Mouse (Mus musculus) CH12.LX (cell line): ENCODE results near the gene Mxra8. TPM values are rescaled to one million over a fixed set of nuclear protein-coding genes. Genes with fewer than 3 reads are reported as not detected.

ENCODE experiments used
- DNase-seq: peaks from one replicate; pipeline ENCODE4 v3.0.0-alpha.2; 2013; ENCODE audit errors: extremely low read depth
- H3K27ac ChIP-seq: 2 replicates; pipeline ENCODE4 v1.5.1; 2012; ENCODE audit warnings: low read depth, mild to moderate bottlenecking, control low read depth, moderate library complexity; ENCODE audit not compliant: insufficient read depth
- H3K27me3 ChIP-seq: replicated peaks from 2 replicates; pipeline ENCODE3; 2012; ENCODE audit warnings: inconsistent platforms
- H3K36me3 ChIP-seq, 2 experiments: replicated peaks in 1 of 2; 2 replicates each; pipeline versions ENCODE3 to v1.6.1; 2012; ENCODE audit warnings: inconsistent platforms in 1 of 2, low read length in 1 of 2, mild to moderate bottlenecking in 1 of 2, mixed read lengths in 1 of 2, moderate library complexity in 1 of 2; ENCODE audit not compliant: control insufficient read depth in 1 of 2, insufficient read depth in 1 of 2
- H3K4me1 ChIP-seq, 2 experiments: 2 replicates each; pipeline ENCODE4 v1.6.1; 2012; ENCODE audit warnings: inconsistent platforms in 1 of 2, moderate library complexity in 1 of 2; ENCODE audit not compliant: insufficient read depth in 2 of 2, control insufficient read depth in 1 of 2
- H3K4me2 ChIP-seq: 2 replicates; pipeline ENCODE4 v1.6.1; 2012; ENCODE audit warnings: low read depth, mild to moderate bottlenecking, control low read depth; ENCODE audit not compliant: poor library complexity, insufficient read depth, severe bottlenecking
- H3K4me3 ChIP-seq, 3 experiments: fragments of 150-350 bp in 1 of 3; sonication (generic) in 1 of 3; replicated peaks in 1 of 3; 2 replicates each; pipeline versions ENCODE3 to v1.5.1; 2011 to 2012; ENCODE audit warnings: low read depth in 2 of 3, low read length in 2 of 3, mild to moderate bottlenecking in 2 of 3, moderate library complexity in 2 of 3, control low read depth in 1 of 3, improper control_type of control experiment in 1 of 3, inconsistent platforms in 1 of 3, mixed read lengths in 1 of 3; ENCODE audit not compliant: poor library complexity in 1 of 3
- H3K79me2 ChIP-seq: replicated peaks from 2 replicates; pipeline ENCODE4 v1.6.1; 2012; ENCODE audit warnings: mild to moderate bottlenecking, moderate library complexity; ENCODE audit not compliant: control insufficient read depth, poor library complexity, insufficient read depth, severe bottlenecking; ENCODE audit errors: extremely low read depth
- H3K9ac ChIP-seq: 2 replicates; pipeline ENCODE4 v1.6.1; 2012; ENCODE audit warnings: low read depth, mild to moderate bottlenecking, control low read depth, moderate library complexity; ENCODE audit not compliant: insufficient read depth
- H3K9me3 ChIP-seq: replicated peaks from 2 replicates; pipeline ENCODE3; 2012; ENCODE audit warnings: low read length, inconsistent platforms, mixed read lengths
- BHLHE40 ChIP-seq: IDR thresholded peaks from 2 replicates; pipeline ENCODE4 v1.6.1; 2011; ENCODE audit warnings: mild to moderate bottlenecking, low read depth, low read length, improper control_type of control experiment
- CHD1 ChIP-seq: IDR thresholded peaks from 2 replicates; pipeline ENCODE4 v1.6.1; 2012; ENCODE audit warnings: low read depth, low read length, improper control_type of control experiment, inconsistent platforms
- CHD2 ChIP-seq: IDR thresholded peaks from 2 replicates; pipeline ENCODE4 v1.6.1; 2011; ENCODE audit warnings: low read length, improper control_type of control experiment
- CTCF ChIP-seq, 2 experiments: IDR thresholded peaks in 1 of 2; conservative IDR thresholded peaks in 1 of 2; 2 replicates each; pipeline ENCODE4 v1.5.1; 2011 to 2012; ENCODE audit warnings: low read depth in 2 of 2, low read length in 2 of 2, improper control_type of control experiment in 1 of 2, inconsistent platforms in 1 of 2, mild to moderate bottlenecking in 1 of 2, moderate library complexity in 1 of 2
- E2F4 ChIP-seq: IDR thresholded peaks from 2 replicates; pipeline ENCODE4 v1.6.1; 2011; ENCODE audit warnings: low read depth, low read length, improper control_type of control experiment; ENCODE audit not compliant: insufficient replicate concordance
- ELF1 ChIP-seq: IDR thresholded peaks from 2 replicates; pipeline ENCODE4 v1.6.1; 2014; ENCODE audit warnings: low read depth, mild to moderate bottlenecking, inconsistent platforms, low read length, improper control_type of control experiment
- EP300 ChIP-seq: IDR thresholded peaks from 2 replicates; pipeline ENCODE4 v1.6.1; 2011; ENCODE audit warnings: low read length, improper control_type of control experiment
- ETS1 ChIP-seq: conservative IDR thresholded peaks from 2 replicates; pipeline ENCODE4 v1.6.1; 2012; ENCODE audit warnings: low read depth, mild to moderate bottlenecking, inconsistent platforms, low read length, improper control_type of control experiment, moderate library complexity
- GABPA ChIP-seq: IDR thresholded peaks from 2 replicates; pipeline ENCODE4 v1.6.1; 2012; ENCODE audit warnings: low read depth, low read length, improper control_type of control experiment, inconsistent platforms; ENCODE audit not compliant: insufficient replicate concordance
- HCFC1 ChIP-seq: IDR thresholded peaks from 2 replicates; pipeline ENCODE4 v1.6.1; 2012; ENCODE audit warnings: low read depth, mild to moderate bottlenecking, inconsistent platforms, low read length, improper control_type of control experiment
- IRF4 ChIP-seq: IDR thresholded peaks from 2 replicates; pipeline ENCODE4 v1.6.1; 2014; ENCODE audit warnings: low read depth, mild to moderate bottlenecking, inconsistent platforms, low read length, improper control_type of control experiment
- JUN ChIP-seq: IDR thresholded peaks from 2 replicates; pipeline ENCODE4 v1.6.1; 2011; ENCODE audit warnings: low read depth, mild to moderate bottlenecking, low read length, improper control_type of control experiment, moderate library complexity; ENCODE audit not compliant: insufficient read depth
- JUND ChIP-seq: conservative IDR thresholded peaks from 2 replicates; pipeline ENCODE4 v1.6.1; 2011; ENCODE audit warnings: low read depth, low read length, improper control_type of control experiment
- KAT2A ChIP-seq: IDR thresholded peaks from 2 replicates; pipeline ENCODE4 v1.6.1; 2012; ENCODE audit warnings: low read length, improper control_type of control experiment, inconsistent platforms; ENCODE audit not compliant: insufficient replicate concordance
- MAFK ChIP-seq: IDR thresholded peaks from 2 replicates; pipeline ENCODE4 v1.6.1; 2011; ENCODE audit warnings: low read length, improper control_type of control experiment; ENCODE audit not compliant: insufficient replicate concordance
- MAX ChIP-seq: IDR thresholded peaks from 2 replicates; pipeline ENCODE4 v1.6.1; 2011; ENCODE audit warnings: low read length, improper control_type of control experiment
- MAZ ChIP-seq: IDR thresholded peaks from 2 replicates; pipeline ENCODE4 v1.6.1; 2012; ENCODE audit warnings: low read depth, mild to moderate bottlenecking, inconsistent platforms, low read length, improper control_type of control experiment, moderate library complexity
- MEF2A ChIP-seq: IDR thresholded peaks from 2 replicates; pipeline ENCODE4 v1.6.1; 2014; ENCODE audit warnings: low read depth, mild to moderate bottlenecking, inconsistent platforms, low read length, improper control_type of control experiment, borderline replicate concordance
- MXI1 ChIP-seq: IDR thresholded peaks from 2 replicates; pipeline ENCODE4 v1.6.1; 2011; ENCODE audit warnings: mild to moderate bottlenecking, low read depth, low read length, improper control_type of control experiment
- MYC ChIP-seq: IDR thresholded peaks from 2 replicates; pipeline ENCODE4 v1.6.1; 2011; ENCODE audit warnings: low read depth, mild to moderate bottlenecking, improper control_type of control experiment, low read length
- NELFE ChIP-seq: IDR thresholded peaks from 2 replicates; pipeline ENCODE4 v1.6.1; 2011; ENCODE audit warnings: low read depth, low read length, improper control_type of control experiment
- NRF1 ChIP-seq: IDR thresholded peaks from 2 replicates; pipeline ENCODE4 v1.6.1; 2014; ENCODE audit warnings: low read depth, mild to moderate bottlenecking, inconsistent platforms, low read length, improper control_type of control experiment, moderate library complexity
- PAX5 ChIP-seq: IDR thresholded peaks from 2 replicates; pipeline ENCODE4 v1.6.1; 2012; ENCODE audit warnings: low read length, inconsistent platforms, mixed read lengths
- POLR2A ChIP-seq: IDR thresholded peaks from 2 replicates; pipeline ENCODE4 v1.6.1; 2011; ENCODE audit warnings: low read depth, mild to moderate bottlenecking, improper control_type of control experiment, low read length
- POLR2AphosphoS2 ChIP-seq: IDR thresholded peaks from 2 replicates; pipeline ENCODE4 v1.6.1; 2011; ENCODE audit warnings: low read depth, low read length, improper control_type of control experiment
- RAD21 ChIP-seq: IDR thresholded peaks from 2 replicates; pipeline ENCODE4 v1.6.1; 2011; ENCODE audit warnings: low read depth, mild to moderate bottlenecking, low read length, improper control_type of control experiment, moderate library complexity
- RCOR1 ChIP-seq: conservative IDR thresholded peaks from 2 replicates; pipeline ENCODE4 v1.6.1; 2012; ENCODE audit warnings: low read depth, mild to moderate bottlenecking, inconsistent platforms, low read length, improper control_type of control experiment
- SIN3A ChIP-seq: IDR thresholded peaks from 2 replicates; pipeline ENCODE4 v1.6.1; 2012; ENCODE audit warnings: low read length, improper control_type of control experiment, inconsistent platforms
- SMC3 ChIP-seq: IDR thresholded peaks from 2 replicates; pipeline ENCODE4 v1.6.1; 2011; ENCODE audit warnings: low read depth, low read length, improper control_type of control experiment
- TBP ChIP-seq: conservative IDR thresholded peaks from 2 replicates; pipeline ENCODE4 v1.6.1; 2011; ENCODE audit warnings: low read depth, low read length, improper control_type of control experiment
- TCF12 ChIP-seq: IDR thresholded peaks from 2 replicates; pipeline ENCODE4 v1.6.1; 2014; ENCODE audit warnings: low read depth, mild to moderate bottlenecking, inconsistent platforms, low read length, improper control_type of control experiment
- UBTF ChIP-seq: IDR thresholded peaks from 2 replicates; pipeline ENCODE4 v1.6.1; 2012; ENCODE audit warnings: low read depth, mild to moderate bottlenecking, inconsistent platforms, low read length, improper control_type of control experiment, moderate library complexity
- USF1 ChIP-seq: IDR thresholded peaks from 2 replicates; pipeline ENCODE4 v1.6.1; 2014; ENCODE audit warnings: low read depth, mild to moderate bottlenecking, inconsistent platforms, low read length, improper control_type of control experiment
- USF2 ChIP-seq: conservative IDR thresholded peaks from 2 replicates; pipeline ENCODE4 v1.6.1; 2011; ENCODE audit warnings: low read depth, low read length, improper control_type of control experiment
- ZC3H11A ChIP-seq: IDR thresholded peaks from 2 replicates; pipeline ENCODE4 v1.6.1; 2012; ENCODE audit warnings: low read depth, mild to moderate bottlenecking, inconsistent platforms, low read length, improper control_type of control experiment
- ZKSCAN1 ChIP-seq: IDR thresholded peaks from 2 replicates; pipeline ENCODE4 v1.6.1; 2012; ENCODE audit warnings: low read depth, inconsistent platforms, low read length, improper control_type of control experiment, borderline replicate concordance
- ZMIZ1 ChIP-seq: IDR thresholded peaks from 2 replicates; pipeline ENCODE4 v1.6.1; 2012; ENCODE audit warnings: low read depth, mild to moderate bottlenecking, inconsistent platforms, low read length, improper control_type of control experiment
- ZNF384 ChIP-seq: IDR thresholded peaks from 2 replicates; pipeline ENCODE4 v1.6.1; 2012; ENCODE audit warnings: low read depth, low read length, improper control_type of control experiment, inconsistent platforms
- dilution Hi-C: fragments of 300-500 bp; cut with MboI; formaldehyde crosslinking; loops from 2 replicates; pipeline ENCODE4 v1.14.3; 2020; ENCODE audit warnings: low sequenced_read_pairs; ENCODE audit not compliant: extremely low pct_unique_long_range_greater_than_20kb, extremely low pct_ligation_motif_present
- in situ Hi-C: fragments of 300-500 bp; cut with MboI; formaldehyde crosslinking; loops from 3 replicates; pipeline ENCODE4 v1.14.3; 2019; ENCODE audit warnings: low sequenced_read_pairs, low pct_ligation_motif_present, low pct_unique_long_range_greater_than_20kb, mixed read lengths
- polyA plus RNA-seq: library from polyadenylated mRNA; unstranded; fragments of >175 nt; gene quantifications from 2 replicates; pipeline ENCODE4 v1.2.1, GENCODE M21; 2012; ENCODE audit warnings: low read depth; ENCODE audit not compliant: insufficient read length
- total RNA-seq, 2 experiments: library from RNA; depleted of rRNA; stranded (reverse); fragments of 300-350 nt in 1 of 2; fragments of >200 nt in 1 of 2; gene quantifications; 2 replicates each; pipeline ENCODE4 v1.2.3; 2012 to 2014

Mxra8 gene
- total and polyA plus RNA-seq, 3 experiments: 8.8 to 24.0 (median 12.4) TPM

- no peaks in the 10 kb centered on the region for H3K9me3 ChIP-seq
- dilution Hi-C loops (no loop called here), in situ Hi-C loops (no loop called here)
These were observed 36.0 kb upstream of the Mxra8 start for GRCm38 (mm10) chr4:155803340-155804041.

DNA sequence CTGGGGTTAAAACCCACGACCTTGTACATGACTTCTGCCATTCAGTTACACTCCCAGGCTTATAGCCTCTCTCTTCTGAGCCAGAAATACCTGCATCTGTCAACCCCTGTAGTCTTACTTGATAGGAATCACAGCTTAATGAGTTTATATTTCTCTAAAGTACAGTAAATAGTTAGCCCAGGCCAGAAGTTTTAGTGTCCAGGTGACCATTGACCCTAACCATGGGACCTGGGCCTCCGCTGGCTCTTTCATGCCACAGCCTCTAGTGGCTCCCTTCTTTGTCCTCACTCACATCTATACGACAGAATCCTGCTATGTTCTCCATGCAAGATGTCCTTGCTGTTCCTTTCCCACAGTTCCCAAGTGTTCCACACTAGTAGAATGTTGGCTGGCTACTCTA is 31.6 kb upstream of the Mxra8 start:
- no peak for DNase-seq
- Histone ChIP-seq H3K36me3 (peaks cover 48 to 62% of the 10 kb centered on the region in 2 experiments), H3K4me1 (peaks cover 10 to 30% of the 10 kb centered on the region in 2 experiments), H3K79me2 (peaks cover 32% of the 10 kb centered on the region), H3K4me3 (no peak overlapping the region), H3K4me2 (no peak overlapping the region), H3K9ac (no peak overlapping the region), H3K27me3 (no peaks in the 10 kb centered on the region), H3K27ac (no peak overlapping the region), H3K9me3 (no peaks in the 10 kb centered on the region)
- dilution Hi-C loops (no loop called here), in situ Hi-C loops (no loop called here)
- TF ChIP-seq HCFC1: no peak
- no peak for TF ChIP-seq ETS1
- TF ChIP-seq GABPA: no peak
- TF ChIP-seq RAD21: no peak
- no peak for TF ChIP-seq RCOR1
- TF ChIP-seq MYC: no peak
- TF ChIP-seq JUND: no peak
- TF ChIP-seq UBTF: no peak
- no peak for TF ChIP-seq MEF2A
- TF ChIP-seq MAFK: no peak
- no peak for TF ChIP-seq TCF12
- no peak for TF ChIP-seq USF2
- no peak for TF ChIP-seq ZNF384
- no peak for TF ChIP-seq EP300
- TF ChIP-seq CHD1: no peak
- TF ChIP-seq PAX5: no peak

More at GRCm38 (mm10) chr4:155803340-155804041, 36.0 kb upstream of the Mxra8 start:
- H3K4me1 ChIP-seq: peaks cover 10 to 22% of the 10 kb centered on the region in 2 experiments
- H3K79me2 ChIP-seq: peaks cover 28% of the 10 kb centered on the region
- no peak; the same call in 1 of the 2 replicates for TF ChIP-seq GABPA
- no peak for TF ChIP-seq PAX5
- peak; percentile 96 for TF ChIP-seq HCFC1
- TF ChIP-seq TCF12: peak; percentile 91
- no peak for TF ChIP-seq USF1
- TF ChIP-seq POLR2AphosphoS2: no peak; the same call in 1 of the 2 replicates
- peak; percentile 87 for TF ChIP-seq SIN3A
- TF ChIP-seq MXI1: peak; percentile 85
- TF ChIP-seq MAFK: no peak; the same call in 1 of the 2 replicates
- TF ChIP-seq IRF4: peak; percentile 72; the same call in 1 of the 2 replicates
- no peak for TF ChIP-seq MAZ
- peak; percentile 97 for TF ChIP-seq CHD2
- no peak for TF ChIP-seq RAD21
- peak; percentile 90; the same call in 1 of the 2 replicates for TF ChIP-seq KAT2A
- no peak for TF ChIP-seq SMC3
- TF ChIP-seq NELFE: peak; percentile 57
- TF ChIP-seq ZC3H11A: no peak
- TF ChIP-seq RCOR1: no peak
- TF ChIP-seq ELF1: peak; percentile 86
- TF ChIP-seq MAX: peak; percentile 83
- TF ChIP-seq ZMIZ1: no peak
- no peak for TF ChIP-seq EP300
- TF ChIP-seq MEF2A: peak; percentile 79
- TF ChIP-seq ETS1: no peak
- TF ChIP-seq ZKSCAN1: no peak
- TF ChIP-seq JUND: no peak
- TF ChIP-seq E2F4: 0 out of 2 replicates have a peak, but pooled peaks have one; percentile 59
- no peak; the same call in 1 of the 2 replicates for TF ChIP-seq CHD1
- no peak for TF ChIP-seq ZNF384
- peak; percentile 55 for TF ChIP-seq BHLHE40
- no peak for TF ChIP-seq CTCF (conservative IDR thresholded peaks at IDR 0.05 in 1 of 2, IDR thresholded peaks at IDR 0.05 in 1 of 2; ENCODE audit: low read depth in 2 of 2, low read length in 2 of 2)
- peak; percentile 89 for TF ChIP-seq MYC
- TF ChIP-seq USF2: no peak
- peak; percentile 83 for TF ChIP-seq POLR2A
- TF ChIP-seq NRF1: no peak; the same call in 1 of the 2 replicates
- no peak for TF ChIP-seq JUN
- TF ChIP-seq TBP: peak; percentile 91
- peak; percentile 76; the same call in 1 of the 2 replicates for TF ChIP-seq UBTF
- peak overlapping the region; percentile 83 to 98 (median 94) for H3K4me3 ChIP-seq
- peak overlapping the region; percentile 97; the same call in 1 of the 2 replicates for H3K4me2 ChIP-seq
- H3K27me3 ChIP-seq: peaks cover 6% of the 10 kb centered on the region
- H3K9ac ChIP-seq: peak overlapping the region; percentile 71
- H3K27ac ChIP-seq: peak overlapping the region; percentile 39
- DNase-seq: peak; percentile 97
- peaks cover 22 to 35% of the 10 kb centered on the region in 2 experiments for H3K36me3 ChIP-seq
